Mouse (Mus musculus) myocyte (in vitro differentiated cells): ENCODE results near the gene Zfhx3.

Source experiments
- CEBPB ChIP-seq: IDR thresholded peaks from 2 replicates; pipeline ENCODE4 v1.6.1; 2011; ENCODE audit warnings: mild to moderate bottlenecking, moderate library complexity; ENCODE audit not compliant: poor library complexity, insufficient read depth, severe bottlenecking
- E2F4 ChIP-seq: IDR thresholded peaks from one replicate; pipeline ENCODE4 v1.6.1; 2011; ENCODE audit warnings: mild to moderate bottlenecking, control low read depth, moderate library complexity; ENCODE audit not compliant: insufficient read depth
- MAX ChIP-seq: IDR thresholded peaks from one replicate; pipeline ENCODE4 v1.6.1; 2011; ENCODE audit warnings: low read depth, mild to moderate bottlenecking, control low read depth
- MYOD1 ChIP-seq, 3 experiments: IDR thresholded peaks; one replicate each; pipeline ENCODE4 v1.6.1; 2011; ENCODE audit warnings: control low read depth in 2 of 3, low read depth in 2 of 3, mild to moderate bottlenecking in 2 of 3, moderate library complexity in 1 of 3; ENCODE audit not compliant: insufficient read length in 2 of 3, control insufficient read depth in 1 of 3
- MYOG ChIP-seq, 3 experiments: IDR thresholded peaks; one replicate each; pipeline ENCODE4 v1.6.1; 2011; ENCODE audit warnings: control low read depth in 2 of 3, low read depth in 2 of 3, mild to moderate bottlenecking in 2 of 3; ENCODE audit not compliant: insufficient read length in 2 of 3, control insufficient read depth in 1 of 3, insufficient read depth in 1 of 3
- POLR2A ChIP-seq: IDR thresholded peaks from one replicate; pipeline ENCODE4 v1.6.1; 2011; ENCODE audit warnings: low read depth, mild to moderate bottlenecking, control low read depth, moderate library complexity; ENCODE audit not compliant: insufficient read length
- POLR2AphosphoS2 ChIP-seq: IDR thresholded peaks from one replicate; pipeline ENCODE4 v1.6.1; 2011; ENCODE audit warnings: low read depth, control low read depth; ENCODE audit not compliant: insufficient read length
- REST ChIP-seq: IDR thresholded peaks from one replicate; pipeline ENCODE4 v1.6.1; 2011; ENCODE audit warnings: mild to moderate bottlenecking, control low read depth, moderate library complexity; ENCODE audit not compliant: insufficient read depth, insufficient read length
- TCF12 ChIP-seq: IDR thresholded peaks from one replicate; pipeline ENCODE4 v1.6.1; 2011; ENCODE audit warnings: mild to moderate bottlenecking, control low read depth; ENCODE audit not compliant: poor library complexity, insufficient read depth, severe bottlenecking
- TCF3 ChIP-seq: IDR thresholded peaks from one replicate; pipeline ENCODE4 v1.6.1; 2011; ENCODE audit warnings: low read depth, control low read depth; ENCODE audit not compliant: insufficient read length
- USF1 ChIP-seq: IDR thresholded peaks from one replicate; pipeline ENCODE4 v1.6.1; 2011; ENCODE audit warnings: low read depth, mild to moderate bottlenecking, control low read depth, moderate library complexity

DNA sequence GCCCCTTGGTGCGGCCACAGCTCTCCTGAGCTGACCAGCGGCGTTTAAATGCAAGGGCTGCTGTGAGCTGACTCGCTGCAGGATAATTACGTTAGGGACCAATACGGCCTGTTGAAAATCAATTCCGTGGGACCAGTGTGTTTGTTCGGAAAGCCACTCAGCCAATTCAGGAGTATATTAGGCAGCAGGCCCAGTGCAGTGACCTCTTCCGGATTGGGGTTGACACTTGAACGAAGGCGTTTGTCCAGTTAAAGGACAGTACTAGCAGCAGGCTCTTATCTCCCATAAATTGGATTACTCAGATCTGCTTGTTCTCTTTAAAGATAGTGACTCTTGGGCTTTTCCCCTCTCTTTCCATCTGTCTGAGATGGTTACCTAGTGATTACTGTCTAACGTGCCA lies 493.9 kb downstream of the Zfhx3 start:
- TF ChIP-seq TCF12 (no peak), USF1 (no peak), CEBPB (no peak), POLR2A (no peak), MYOG (IDR thresholded peaks at IDR 0.05; ENCODE audit: control insufficient read depth in 1 of 3, insufficient read depth in 1 of 3, insufficient read length in 2 of 3, low read depth in 2 of 3) (no peak), TCF3 (no peak), MYOD1 (IDR thresholded peaks at IDR 0.05; ENCODE audit: control insufficient read depth in 1 of 3, insufficient read length in 2 of 3, low read depth in 2 of 3) (no peak), MAX (no peak), POLR2AphosphoS2 (no peak), E2F4 (no peak), REST (no peak)
